Mouse (Mus musculus) ES-E14 (cell line): ENCODE results near the gene Smyd3.

ENCODE experiments used
- CHD2 ChIP-seq: IDR thresholded peaks from 2 replicates; pipeline ENCODE4 v1.6.1; 2014; ENCODE audit warnings: mild to moderate bottlenecking, low read depth, low read length, inconsistent platforms
- ZNF384 ChIP-seq: IDR thresholded peaks from 2 replicates; pipeline ENCODE4 v1.6.1; 2012; ENCODE audit warnings: low read depth, low read length, inconsistent platforms

DNA sequence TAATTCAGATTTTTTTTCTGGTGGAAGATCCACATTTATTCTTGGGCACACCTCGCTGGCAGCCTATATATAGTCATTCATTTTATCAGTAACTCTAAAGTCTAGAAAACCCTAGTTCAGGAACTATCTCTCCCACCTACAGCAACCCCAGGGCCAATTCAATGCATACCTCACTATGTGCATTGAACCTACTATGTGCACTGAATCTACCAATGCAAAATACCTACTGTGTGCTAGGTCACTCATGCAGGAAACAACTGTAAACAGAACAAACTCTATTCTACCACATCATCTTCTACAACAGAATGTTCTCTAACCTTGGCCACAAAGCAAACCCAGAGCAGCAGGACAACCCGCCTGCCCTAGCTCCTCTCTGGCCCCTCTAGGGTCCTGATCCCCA lies 484.9 kb downstream of the Smyd3 start:
- TF ChIP-seq CHD2 (no peak), ZNF384 (no peak)
